Mouse (Mus musculus) forebrain, embryonic 14.5 days (tissue): ENCODE measurements around the gene P2ry14. TPM values are rescaled to one million over a fixed set of nuclear protein-coding genes. Genes with fewer than 3 reads are reported as not detected.
"Not testable (repeated sequence)": the region's sequence is repeated elsewhere in the genome, so short reads cannot be mapped to it uniquely, and the experiment has no call there.

Experiments used
- ATAC-seq: fragments of 200-750 bp; cut with Nextera tagmentation; 2 replicates; pipeline ENCODE4 v1.8.0; 2017; ENCODE audit warnings: mild to moderate bottlenecking, moderate library complexity
- DNase-seq: peaks from one replicate; pipeline ENCODE4 v3.0.0-alpha.2; 2015; ENCODE audit warnings: low spot score
- H3K27ac ChIP-seq: fragments of 300-500 bp; sonication (generic); 2 replicates; pipeline ENCODE4 v1.5.1; 2014; ENCODE audit warnings: low read depth, mild to moderate bottlenecking, control low read depth, low read length, moderate library complexity
- H3K27me3 ChIP-seq: fragments of 300-500 bp; sonication (generic); replicated peaks from 2 replicates; pipeline ENCODE4 v1.6.1; 2014; ENCODE audit warnings: low read length, control low read depth, mixed read lengths; ENCODE audit not compliant: control insufficient read depth, insufficient read depth
- H3K36me3 ChIP-seq: fragments of 300-500 bp; sonication (generic); 2 replicates; pipeline ENCODE4 v1.6.1; 2014; ENCODE audit warnings: low read length, control low read depth; ENCODE audit not compliant: control insufficient read depth, insufficient read depth
- H3K4me1 ChIP-seq: fragments of 300-500 bp; sonication (generic); 2 replicates; pipeline ENCODE4 v1.6.1; 2014; ENCODE audit warnings: antibody characterized with exemption, low read length, control low read depth; ENCODE audit not compliant: control insufficient read depth, insufficient read depth
- H3K4me2 ChIP-seq: fragments of 300-500 bp; sonication (generic); 2 replicates; pipeline ENCODE4 v1.6.1; 2014; ENCODE audit warnings: mild to moderate bottlenecking, control low read depth, low read length
- H3K4me3 ChIP-seq: fragments of 300-500 bp; sonication (generic); 2 replicates; pipeline ENCODE4 v1.5.1; 2014; ENCODE audit warnings: low read depth, low read length, control low read depth
- H3K9ac ChIP-seq: fragments of 300-500 bp; sonication (generic); 2 replicates; pipeline ENCODE4 v1.6.1; 2014; ENCODE audit warnings: mild to moderate bottlenecking, low read length, control low read depth, moderate library complexity
- H3K9me3 ChIP-seq: fragments of 300-500 bp; sonication (generic); replicated peaks from 2 replicates; pipeline ENCODE4 v1.6.1; 2016; ENCODE audit warnings: low read length, control low read depth, mixed read lengths; ENCODE audit not compliant: control insufficient read depth
- WGBS: fragments of 180-500 bp; shearing (Covaris S2); extraction: QIAGEN DNeasy Blood & Tissue Kit; methylation state at CpG from one replicate; pipeline ENCODE4 v1.1.7; 2014; 5-methylcytosine and 5-hydroxymethylcytosine counted together
- polyA plus RNA-seq: library from polyadenylated mRNA; unstranded; fragments of >200 nt; fragmentation: Nextera tagmentation; extraction: Ambion mirVana; gene quantifications from 2 replicates; pipeline ENCODE4 v1.2.1, GENCODE M21; 2014

P2ry14 gene
- polyA plus RNA-seq, 1 experiment from 2014 or later = 1.7 TPM

GRCm38 (mm10) chr3:59077278-59077677 is 76.1 kb downstream of the P2ry14 start:
- Histone ChIP-seq H3K4me2 (no peak overlapping the region), H3K4me3 (no peak overlapping the region), H3K27ac (no peak overlapping the region), H3K9me3 (no peaks in the 10 kb centered on the region), H3K9ac (no peak overlapping the region), H3K36me3 (0 out of 2 replicates have a peak, but pooled peaks cover 5% of the 10 kb centered on the region), H3K27me3 (no peaks in the 10 kb centered on the region), H3K4me1 (no peaks in the 10 kb centered on the region)
- no peak for ATAC-seq
- peak; percentile 52 for DNase-seq
- 53% methylated on average over 4 of the region's 4 CpGs for WGBS

- not testable (repeated sequence) for H3K4me2 ChIP-seq, ATAC-seq
- 88% methylated on average over 1 of the region's 1 CpGs for WGBS
These were observed 84.3 kb downstream of the P2ry14 start for GRCm38 (mm10) chr3:59069071-59069470.

GRCm38 (mm10) chr3:59066558-59067294 is 86.7 kb downstream of the P2ry14 start:
- H3K9me3 ChIP-seq = no peaks in the 10 kb centered on the region
- no peaks in the 10 kb centered on the region for H3K27me3 ChIP-seq
- no peak overlapping the region for H3K4me3 ChIP-seq
- H3K36me3 ChIP-seq = no peaks in the 10 kb centered on the region
- no peak overlapping the region for H3K27ac ChIP-seq
- DNase-seq (no peak), ATAC-seq (no peak)
- H3K4me1 ChIP-seq = no peaks in the 10 kb centered on the region
- H3K4me2 ChIP-seq = no peak overlapping the region
- WGBS = 83% methylated on average over 8 of the region's 8 CpGs
- no peak overlapping the region for H3K9ac ChIP-seq

More at GRCm38 (mm10) chr3:59069071-59069470, 84.3 kb downstream of the P2ry14 start:
- H3K36me3 ChIP-seq, H3K27me3 ChIP-seq, H3K4me3 ChIP-seq, H3K9ac ChIP-seq, DNase-seq, H3K9me3 ChIP-seq, H3K4me1 ChIP-seq, H3K27ac ChIP-seq: not testable (repeated sequence)

GRCm38 (mm10) chr3:59065937-59066336 is 87.5 kb downstream of the P2ry14 start:
- Histone ChIP-seq H3K9ac (no peak overlapping the region), H3K9me3 (no peaks in the 10 kb centered on the region), H3K27ac (no peak overlapping the region), H3K4me1 (no peaks in the 10 kb centered on the region), H3K27me3 (no peaks in the 10 kb centered on the region), H3K36me3 (no peaks in the 10 kb centered on the region), H3K4me3 (no peak overlapping the region), H3K4me2 (no peak overlapping the region)
- no peak for DNase-seq
- no peak for ATAC-seq
- WGBS = 88% methylated on average over 3 of the region's 3 CpGs

Other genes with a start within 250 kb of the P2ry14 start
- 2.3 and 4.6 TPM in 2 replicates for gene Med12l, start 147.8 kb downstream of the P2ry14 start, polyA plus RNA-seq
- 0.18 and 0.25 TPM in 2 replicates for gene Gpr171, start 51.8 kb downstream of the P2ry14 start, polyA plus RNA-seq
- gene Gpr87, start 41.5 kb upstream of the P2ry14 start, polyA plus RNA-seq = not detected in 2 replicates
- 1.7 and 2.4 TPM in 2 replicates for gene P2ry13, start 57.3 kb upstream of the P2ry14 start, polyA plus RNA-seq
- gene P2ry12, start 109.3 kb upstream of the P2ry14 start, polyA plus RNA-seq = 9.2 and 10.9 TPM in 2 replicates
- 1.7 TPM in 2 replicates for gene Igsf10, start 190.8 kb upstream of the P2ry14 start, polyA plus RNA-seq